Mouse (Mus musculus): Measurements from ENCODE around the gene Cacna2d2. TPM values are rescaled to one million over a fixed set of nuclear protein-coding genes. Genes with fewer than 3 reads are reported as not detected.

Cacna2d2 gene
- polyA plus RNA-seq, 1 experiment, result not detected

- H3K36me3 ChIP-seq (ENCODE audit: control insufficient read depth), result no peaks in the 10 kb centered on the region
- TF ChIP-seq TAL1 (IDR thresholded peaks at IDR 0.05; ENCODE audit: low read length) (no peak), GATA1 (IDR thresholded peaks at IDR 0.05; ENCODE audit: low read length) (no peak)
- H3K4me3 ChIP-seq (replicated peaks), result no peak overlapping the region
- H3K4me1 ChIP-seq (ENCODE audit: control insufficient read depth), result peaks cover under 1% of the 10 kb centered on the region; the same call in 1 of the 2 replicates
- H3K9me3 ChIP-seq (ENCODE audit: control insufficient read depth, low read length), result no peaks in the 10 kb centered on the region
- H3K27me3 ChIP-seq (ENCODE audit: control insufficient read depth), result no peaks in the 10 kb centered on the region
These were observed 91.2 kb downstream of the Cacna2d2 start for GRCm38 (mm10) chr9:107490625-107491024.

GRCm38 (mm10) chr9:107493511-107493910 lies 94.1 kb downstream of the Cacna2d2 start:
- H3K4me1 ChIP-seq (ENCODE audit: control insufficient read depth), result peaks cover 19% of the 10 kb centered on the region
- H3K9me3 ChIP-seq (ENCODE audit: control insufficient read depth, low read length), result no peaks in the 10 kb centered on the region
- no peaks in the 10 kb centered on the region for H3K27me3 ChIP-seq (ENCODE audit: control insufficient read depth)
- H3K36me3 ChIP-seq (ENCODE audit: control insufficient read depth), result no peaks in the 10 kb centered on the region
- no peak for TF ChIP-seq TAL1 (IDR thresholded peaks at IDR 0.05; ENCODE audit: low read length)
- TF ChIP-seq GATA1 (IDR thresholded peaks at IDR 0.05; ENCODE audit: low read length), result no peak
- no peak overlapping the region for H3K4me3 ChIP-seq (replicated peaks)

GRCm38 (mm10) chr9:107494238-107494637 lies 94.8 kb downstream of the Cacna2d2 start:
- H3K4me3 ChIP-seq (replicated peaks), result no peak overlapping the region
- TF ChIP-seq GATA1 (IDR thresholded peaks at IDR 0.05; ENCODE audit: low read length) (no peak), TAL1 (IDR thresholded peaks at IDR 0.05; ENCODE audit: low read length) (no peak)
- no peaks in the 10 kb centered on the region for H3K36me3 ChIP-seq (ENCODE audit: control insufficient read depth)
- H3K27me3 ChIP-seq (ENCODE audit: control insufficient read depth), result no peaks in the 10 kb centered on the region
- H3K9me3 ChIP-seq (ENCODE audit: control insufficient read depth, low read length), result no peaks in the 10 kb centered on the region
- peaks cover 19% of the 10 kb centered on the region for H3K4me1 ChIP-seq (ENCODE audit: control insufficient read depth)

GRCm38 (mm10) chr9:107496359-107496758 lies 96.9 kb downstream of the Cacna2d2 start:
- Histone ChIP-seq H3K4me3 (replicated peaks) (no peak overlapping the region), H3K4me1 (ENCODE audit: control insufficient read depth) (peaks cover 19% of the 10 kb centered on the region)

GRCm38 (mm10) chr9:107500708-107501286 lies 101.4 kb downstream of the Cacna2d2 start:
- no peaks in the 10 kb centered on the region for H3K27me3 ChIP-seq (ENCODE audit: control insufficient read depth)
- H3K4me1 ChIP-seq (ENCODE audit: control insufficient read depth), result peaks cover 16% of the 10 kb centered on the region
- no peak for TF ChIP-seq TAL1 (IDR thresholded peaks at IDR 0.05; ENCODE audit: low read length)
- no peak for TF ChIP-seq GATA1 (IDR thresholded peaks at IDR 0.05; ENCODE audit: low read length)
- no peak overlapping the region for H3K4me3 ChIP-seq (replicated peaks)
- H3K9me3 ChIP-seq (ENCODE audit: control insufficient read depth, low read length), result no peaks in the 10 kb centered on the region
- no peaks in the 10 kb centered on the region for H3K36me3 ChIP-seq (ENCODE audit: control insufficient read depth)

More at GRCm38 (mm10) chr9:107496359-107496758, 96.9 kb downstream of the Cacna2d2 start:
- Histone ChIP-seq H3K9me3 (ENCODE audit: control insufficient read depth, low read length) (no peaks in the 10 kb centered on the region), H3K27me3 (ENCODE audit: control insufficient read depth) (no peaks in the 10 kb centered on the region), H3K36me3 (ENCODE audit: control insufficient read depth) (no peaks in the 10 kb centered on the region)
- TF ChIP-seq GATA1 (IDR thresholded peaks at IDR 0.05; ENCODE audit: low read length) (no peak), TAL1 (IDR thresholded peaks at IDR 0.05; ENCODE audit: low read length) (no peak)

- Histone ChIP-seq H3K4me1 (ENCODE audit: control insufficient read depth) (peaks cover 1% of the 10 kb centered on the region; the same call in 1 of the 2 replicates), H3K27me3 (ENCODE audit: control insufficient read depth) (no peaks in the 10 kb centered on the region), H3K9me3 (ENCODE audit: control insufficient read depth, low read length) (no peaks in the 10 kb centered on the region), H3K4me3 (replicated peaks) (no peak overlapping the region), H3K36me3 (ENCODE audit: control insufficient read depth) (no peaks in the 10 kb centered on the region)
- no peak for TF ChIP-seq GATA1 (IDR thresholded peaks at IDR 0.05; ENCODE audit: low read length)
- TF ChIP-seq TAL1 (IDR thresholded peaks at IDR 0.05; ENCODE audit: low read length), result no peak
These were observed 102.9 kb downstream of the Cacna2d2 start for GRCm38 (mm10) chr9:107502131-107502846.

- no peaks in the 10 kb centered on the region for H3K36me3 ChIP-seq (ENCODE audit: control insufficient read depth)
- no peak for TF ChIP-seq GATA1 (IDR thresholded peaks at IDR 0.05; ENCODE audit: low read length)
- TF ChIP-seq TAL1 (IDR thresholded peaks at IDR 0.05; ENCODE audit: low read length), result no peak
- H3K9me3 ChIP-seq (ENCODE audit: control insufficient read depth, low read length), result no peaks in the 10 kb centered on the region
- no peaks in the 10 kb centered on the region for H3K27me3 ChIP-seq (ENCODE audit: control insufficient read depth)
- H3K4me1 ChIP-seq (ENCODE audit: control insufficient read depth), result no peaks in the 10 kb centered on the region
- H3K4me3 ChIP-seq (replicated peaks), result no peak overlapping the region
These were observed 105.5 kb downstream of the Cacna2d2 start for GRCm38 (mm10) chr9:107504662-107505537.

- TF ChIP-seq TAL1 (IDR thresholded peaks at IDR 0.05; ENCODE audit: low read length) (no peak), GATA1 (IDR thresholded peaks at IDR 0.05; ENCODE audit: low read length) (no peak)
- no peaks in the 10 kb centered on the region for H3K27me3 ChIP-seq (ENCODE audit: control insufficient read depth)
- H3K4me3 ChIP-seq (replicated peaks), result no peak overlapping the region
- H3K4me1 ChIP-seq (ENCODE audit: control insufficient read depth), result no peaks in the 10 kb centered on the region
- H3K36me3 ChIP-seq (ENCODE audit: control insufficient read depth), result no peaks in the 10 kb centered on the region
- no peaks in the 10 kb centered on the region for H3K9me3 ChIP-seq (ENCODE audit: control insufficient read depth, low read length)
These were observed 108.9 kb downstream of the Cacna2d2 start for GRCm38 (mm10) chr9:107508266-107508665.
